In genomic region chr19:12514621-12515020, GRCm38 (mm10) we compare ENCODE assay signal across 20 mouse cellular contexts. TPM values are rescaled to one million over a fixed set of nuclear protein-coding genes. Genes with fewer than 3 reads are reported as not detected.
DNase-seq lines count a peak whose midpoint lies in the region; ATAC-seq lines count a peak whose summit lies in the region.
"Had no signal": no experiment of that assay in that cellular context is flagged by ENCODE, and none has a peak within 500 bp of the region (broad histone marks: within the 10 kb centered on the region; RNA-seq: fewer than 3 reads in every experiment).

No protein-coding gene starts in this region.

- DNase-seq in spleen, postnatal 14 days (ENCODE audit: low spot score in 2 of 2), result no peak
- DNase-seq in kidney, postnatal 36 days, result no peak
- DNase-seq: adrenal gland, adult 2 months; adrenal gland, adult 8-10 months; adrenal gland, postnatal 10 days; adrenal gland, postnatal 14 days; adrenal gland, postnatal 25 days; adrenal gland, postnatal 36 days; B cell, adult 2 months; cerebellum, adult 11 months; cerebellum, adult 11-12 months; cerebellum, adult 18-20 months had no signal

- ATAC-seq in granulocyte monocyte progenitor cell, adult 5-6 weeks (replicated peaks; ENCODE audit: poor library complexity, severe bottlenecking), result 0 out of 2 replicates have a peak, but pooled peaks have one; percentile 53
- peak; percentile 67 for ATAC-seq in megakaryocyte, adult 5-6 weeks (ENCODE audit: poor library complexity, severe bottlenecking)
- ATAC-seq in megakaryocyte progenitor cell, adult 5-6 weeks (replicated peaks; ENCODE audit: poor library complexity), result peak; percentile 57; the same call in 1 of the 2 replicates
- ATAC-seq in erythroblast, adult 5-6 weeks (replicated peaks; ENCODE audit: low FRiP score, poor library complexity, severe bottlenecking), result no peak
- ATAC-seq: activated CD4-positive, CD25-positive, alpha-beta regulatory T cell, adult 4 months; CD4-positive, CD25-positive, alpha-beta regulatory T cell, adult 4 months; Patski had no signal

RNA-seq across cellular contexts. Expression of gene Dtx4, which starts 13.4 kb away (rescaled TPM):
- 48.3 and 48.4 TPM in 2 replicates for total RNA-seq in granulocyte monocyte progenitor cell, adult 5-6 weeks (2014; fragmentation: Nextera tagmentation)
- total RNA-seq in granulocyte monocyte progenitor cell, adult 5-6 weeks (2017), result 38.7 and 47.3 TPM in 2 replicates
- 7.3 and 9.9 TPM in 2 replicates for total RNA-seq in megakaryocyte, adult 5-6 weeks (2015)
- 8.3 and 9.0 TPM in 2 replicates for total RNA-seq in megakaryocyte, adult 5-6 weeks (2017)
- 41.4 and 46.5 TPM in 2 replicates for total RNA-seq in megakaryocyte progenitor cell, adult 5-6 weeks (2015)
- 38.9 and 39.0 TPM in 2 replicates for total RNA-seq in megakaryocyte progenitor cell, adult 5-6 weeks (2017)
- total RNA-seq in erythroblast, adult 5-6 weeks (2015; ENCODE audit: low replicate concordance), result 8.3 and 8.6 TPM in 2 replicates
- total RNA-seq in erythroblast, adult 5-6 weeks (2017; ENCODE audit: low replicate concordance), result 4.2 and 6.0 TPM in 2 replicates

RNA-seq across cellular contexts. Expression of gene Fam111a, which starts 30.9 kb away (rescaled TPM):
- 156 and 158 TPM in 2 replicates for total RNA-seq in granulocyte monocyte progenitor cell, adult 5-6 weeks (2014; fragmentation: Nextera tagmentation)
- total RNA-seq in granulocyte monocyte progenitor cell, adult 5-6 weeks (2017), result 230 and 279 TPM in 2 replicates
- total RNA-seq in megakaryocyte, adult 5-6 weeks (2015), result 308 and 344 TPM in 2 replicates
- 409 TPM in 2 replicates for total RNA-seq in megakaryocyte, adult 5-6 weeks (2017)
- 193 and 210 TPM in 2 replicates for total RNA-seq in megakaryocyte progenitor cell, adult 5-6 weeks (2015)
- 232 and 248 TPM in 2 replicates for total RNA-seq in megakaryocyte progenitor cell, adult 5-6 weeks (2017)
- total RNA-seq in erythroblast, adult 5-6 weeks (2015; ENCODE audit: low replicate concordance), result 79.0 and 112 TPM in 2 replicates
- total RNA-seq in erythroblast, adult 5-6 weeks (2017; ENCODE audit: low replicate concordance), result 78.5 and 79.9 TPM in 2 replicates

RNA-seq across cellular contexts. Expression of gene Mpeg1, which starts 54.0 kb away (rescaled TPM):
- total RNA-seq in granulocyte monocyte progenitor cell, adult 5-6 weeks (2014; fragmentation: Nextera tagmentation), result 62.2 and 69.2 TPM in 2 replicates
- total RNA-seq in granulocyte monocyte progenitor cell, adult 5-6 weeks (2017), result 53.0 and 54.8 TPM in 2 replicates
- total RNA-seq in megakaryocyte, adult 5-6 weeks (2015), result 1,084 and 1,137 TPM in 2 replicates
- 543 and 663 TPM in 2 replicates for total RNA-seq in megakaryocyte, adult 5-6 weeks (2017)
- 74.6 and 105 TPM in 2 replicates for total RNA-seq in megakaryocyte progenitor cell, adult 5-6 weeks (2015)
- total RNA-seq in megakaryocyte progenitor cell, adult 5-6 weeks (2017), result 41.8 and 52.4 TPM in 2 replicates
- total RNA-seq in erythroblast, adult 5-6 weeks (2015; ENCODE audit: low replicate concordance), result 92.8 and 101 TPM in 2 replicates
- 46.2 and 49.6 TPM in 2 replicates for total RNA-seq in erythroblast, adult 5-6 weeks (2017; ENCODE audit: low replicate concordance)
- total RNA-seq: MEL had no signal

Comparison
In these comparisons a context has a peak if more than half of its experiments do, and no peak if none do; other contexts are left out.
1. RNA of gene Mpeg1, which starts 54.0 kb away (total RNA-seq): 543 to 1,137 TPM in megakaryocyte, adult 5-6 weeks; 46.2 to 101 TPM in erythroblast, adult 5-6 weeks, 41.8 to 105 TPM in megakaryocyte progenitor cell, adult 5-6 weeks and 53.0 to 69.2 TPM in granulocyte monocyte progenitor cell, adult 5-6 weeks; every median in the first group is over 4 times any median in the second.